Mouse (Mus musculus): ENCODE data around the gene Oscar.
"Not testable (repeated sequence)": the region's sequence is repeated elsewhere in the genome, so short reads cannot be mapped to it uniquely, and the experiment has no call there.

The Oscar gene

GRCm38 (mm10) chr7:3614021-3614420 lies 1.9 kb downstream of the Oscar start:
- in situ Hi-C loops (cut with MboI; ENCODE audit: unreplicated experiment in 2 of 2): loop anchor here (5.0 to 10.0 kb wide), 3 partner anchors 831 to 911 kb away; partner anchors contain the start of genes Rdh13 (in 1 of the 2) and Tnni3 (in 1 of the 2)

GRCm38 (mm10) chr7:3611006-3611405 lies 5.0 kb downstream of the Oscar start:
- in situ Hi-C loops (cut with MboI; ENCODE audit: unreplicated experiment in 2 of 2): loop anchor here (5.0 to 10.0 kb wide), 3 partner anchors 834 to 914 kb away; partner anchors contain the start of genes Rdh13 (in 1 of the 2) and Tnni3 (in 1 of the 2)

GRCm38 (mm10) chr7:3610437-3610836 lies 5.5 kb downstream of the Oscar start:
- in situ Hi-C loops (cut with MboI; ENCODE audit: unreplicated experiment in 2 of 2): loop anchor here (5.0 to 10.0 kb wide), 3 partner anchors 834 to 914 kb away; partner anchors contain the start of genes Rdh13 (in 1 of the 2) and Tnni3 (in 1 of the 2)

GRCm38 (mm10) chr7:3609082-3609481 lies 6.9 kb downstream of the Oscar start:
- in situ Hi-C loops (cut with MboI; ENCODE audit: unreplicated experiment in 2 of 2): loop anchor here in 1 of 2 experiments (5.0 kb wide), 1 partner anchor 828 kb away; no protein-coding TSS in a partner anchor

- in situ Hi-C loops (cut with MboI; ENCODE audit: unreplicated experiment in 2 of 2): loop anchor here in 1 of 2 experiments (5.0 kb wide), 1 partner anchor 829 kb away; no protein-coding TSS in a partner anchor
Measured at GRCm38 (mm10) chr7:3608668-3609067, 7.3 kb downstream of the Oscar start.

- in situ Hi-C loops (cut with MboI; ENCODE audit: unreplicated experiment in 2 of 2): loop anchor here in 1 of 2 experiments (5.0 kb wide), 1 partner anchor 830 kb away; no protein-coding TSS in a partner anchor
Measured at GRCm38 (mm10) chr7:3607391-3607790, 8.6 kb downstream of the Oscar start.

GRCm38 (mm10) chr7:3606798-3607197 lies 9.2 kb downstream of the Oscar start:
- in situ Hi-C loops (cut with MboI; ENCODE audit: unreplicated experiment in 2 of 2): loop anchor here in 1 of 2 experiments (5.0 kb wide), 1 partner anchor 831 kb away; no protein-coding TSS in a partner anchor

- in situ Hi-C loops (cut with MboI; ENCODE audit: unreplicated experiment in 2 of 2): no loop called here
Measured at GRCm38 (mm10) chr7:3601119-3601518, 14.8 kb downstream of the Oscar start.

- in situ Hi-C loops (cut with MboI; ENCODE audit: unreplicated experiment in 2 of 2): not testable (repeated sequence)
Measured at GRCm38 (mm10) chr7:3597755-3598154, 18.2 kb downstream of the Oscar start.

- in situ Hi-C loops (cut with MboI; ENCODE audit: unreplicated experiment in 2 of 2): no loop called here
Measured at GRCm38 (mm10) chr7:3595146-3595545, 20.8 kb downstream of the Oscar start.

- in situ Hi-C loops (cut with MboI; ENCODE audit: unreplicated experiment in 2 of 2): no loop called here
Measured at GRCm38 (mm10) chr7:3594686-3595085, 21.3 kb downstream of the Oscar start.

GRCm38 (mm10) chr7:3593855-3594254 lies 22.1 kb downstream of the Oscar start:
- in situ Hi-C loops (cut with MboI; ENCODE audit: unreplicated experiment in 2 of 2): no loop called here

- in situ Hi-C loops (cut with MboI; ENCODE audit: unreplicated experiment in 2 of 2): no loop called here
Measured at GRCm38 (mm10) chr7:3591534-3591933, 24.4 kb downstream of the Oscar start.

- in situ Hi-C loops (cut with MboI; ENCODE audit: unreplicated experiment in 2 of 2): no loop called here
Measured at GRCm38 (mm10) chr7:3590550-3590949, 25.4 kb downstream of the Oscar start.

GRCm38 (mm10) chr7:3587292-3587691 lies 28.7 kb downstream of the Oscar start:
- in situ Hi-C loops (cut with MboI; ENCODE audit: unreplicated experiment in 2 of 2): no loop called here

GRCm38 (mm10) chr7:3586255-3586654 lies 29.7 kb downstream of the Oscar start:
- in situ Hi-C loops (cut with MboI; ENCODE audit: unreplicated experiment in 2 of 2): no loop called here

GRCm38 (mm10) chr7:3585763-3586162 lies 30.2 kb downstream of the Oscar start:
- in situ Hi-C loops (cut with MboI; ENCODE audit: unreplicated experiment in 2 of 2): no loop called here

GRCm38 (mm10) chr7:3580029-3580428 lies 35.9 kb downstream of the Oscar start:
- in situ Hi-C loops (cut with MboI; ENCODE audit: unreplicated experiment in 2 of 2): no loop called here

GRCm38 (mm10) chr7:3578952-3579546 lies 36.9 kb downstream of the Oscar start:
- in situ Hi-C loops (cut with MboI; ENCODE audit: unreplicated experiment in 2 of 2): no loop called here

GRCm38 (mm10) chr7:3578196-3578595 lies 37.8 kb downstream of the Oscar start:
- in situ Hi-C loops (cut with MboI; ENCODE audit: unreplicated experiment in 2 of 2): no loop called here

- in situ Hi-C loops (cut with MboI; ENCODE audit: unreplicated experiment in 2 of 2): no loop called here
Measured at GRCm38 (mm10) chr7:3576354-3577124, 39.4 kb downstream of the Oscar start.

Data from v-Abl transformed pro-B cells (cell line).